Mouse (Mus musculus): ENCODE results near the gene Lmbrd2. TPM values are rescaled to one million over a fixed set of nuclear protein-coding genes. Genes with fewer than 3 reads are reported as not detected.

Lmbrd2 gene
- total RNA-seq (2014; fragmentation: Nextera tagmentation) (10.1 and 16.1 TPM in 2 replicates), total RNA-seq (2017) (6.6 and 7.0 TPM in 2 replicates)

- peak; percentile 99 for ATAC-seq (replicated peaks; ENCODE audit: poor library complexity, severe bottlenecking)
These were observed at the start of gene Lmbrd2 for GRCm38 (mm10) chr15:9140252-9140680. Gene Lmbrd2, plus strand, starts transcription at chr15:9140550.

DNA sequence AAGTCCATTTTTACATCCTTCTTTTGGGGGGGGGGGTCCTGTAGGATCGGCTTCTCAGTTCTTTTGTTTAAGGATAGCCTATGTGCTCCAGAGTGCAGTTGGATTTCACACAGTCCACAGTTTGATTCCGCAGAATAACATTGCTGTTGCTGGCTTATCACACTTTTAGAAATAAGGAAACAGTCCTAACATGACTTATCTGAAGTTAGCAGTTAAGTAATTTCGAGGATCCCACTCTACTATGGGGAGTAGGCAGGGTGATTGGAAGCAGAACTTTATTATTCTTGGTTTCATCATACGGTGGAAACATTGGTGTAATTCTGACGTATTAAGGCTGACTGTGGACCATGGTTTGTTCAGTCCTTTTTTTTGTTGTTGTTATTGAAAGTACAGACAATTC lies 49.7 kb upstream of the Lmbrd2 start:
- ATAC-seq (replicated peaks; ENCODE audit: poor library complexity, severe bottlenecking) = no peak

DNA sequence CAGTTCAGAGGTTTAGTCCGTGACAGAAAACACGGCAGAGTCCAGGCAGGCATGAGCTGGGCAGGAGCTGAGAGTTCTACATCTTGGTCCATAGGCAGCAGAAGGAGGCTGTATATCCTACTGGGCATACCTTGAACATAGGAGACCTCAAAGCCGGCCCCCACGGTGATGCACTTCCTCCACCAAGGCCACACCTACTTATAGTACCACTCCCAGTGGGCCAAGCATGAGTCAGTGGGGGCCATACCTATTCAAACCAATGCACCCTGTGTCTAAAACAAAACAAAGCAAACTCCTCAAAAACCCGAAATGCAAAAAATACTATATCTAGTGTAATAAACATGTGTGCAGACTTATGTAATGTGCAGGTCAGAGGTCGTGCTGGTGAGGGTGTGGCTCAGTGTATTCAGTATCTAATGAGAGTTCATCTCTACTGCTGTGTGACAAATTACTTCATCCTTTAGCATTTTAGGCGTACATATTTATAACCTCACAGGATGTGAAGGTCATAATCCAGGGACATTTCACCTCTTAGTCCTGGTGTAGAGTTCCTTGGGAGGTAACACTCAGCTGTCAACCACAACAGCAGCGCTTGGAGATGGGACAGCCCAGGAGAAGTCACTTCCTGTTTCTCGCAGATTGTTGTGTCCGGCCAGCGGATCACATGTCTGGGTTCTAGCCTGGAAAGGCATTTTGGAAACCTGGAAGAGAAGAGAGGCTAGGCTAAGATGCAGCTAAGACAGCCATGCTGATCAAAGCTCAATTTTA lies 46.6 kb upstream of the Lmbrd2 start:
- peak; percentile 30; the same call in 1 of the 2 replicates for ATAC-seq (replicated peaks; ENCODE audit: poor library complexity, severe bottlenecking)

DNA sequence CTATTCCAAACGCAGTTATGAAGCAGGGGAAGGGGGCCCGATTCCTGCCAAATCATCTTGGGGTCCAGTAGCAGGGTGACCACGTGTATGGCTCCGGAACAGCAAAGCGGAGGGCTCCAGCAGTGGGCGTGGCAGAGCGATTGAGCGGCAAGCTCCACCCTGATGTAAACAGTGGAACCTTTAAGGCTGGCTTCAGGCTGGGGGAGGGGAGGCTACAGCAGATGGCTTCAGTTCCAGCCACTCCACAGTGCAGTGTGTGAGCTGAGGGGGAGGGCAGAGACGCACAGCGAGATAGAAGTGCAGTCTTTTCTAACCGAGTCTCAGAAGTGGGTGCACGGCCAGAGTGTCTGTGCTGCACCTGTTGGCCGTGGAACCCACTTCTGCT lies 46.0 kb upstream of the Lmbrd2 start:
- no peak for ATAC-seq (replicated peaks; ENCODE audit: poor library complexity, severe bottlenecking)

GRCm38 (mm10) chr15:9096865-9097264 lies 43.5 kb upstream of the Lmbrd2 start:
- no peak for ATAC-seq (replicated peaks; ENCODE audit: poor library complexity, severe bottlenecking)

GRCm38 (mm10) chr15:9100446-9101077 lies 39.8 kb upstream of the Lmbrd2 start:
- no peak for ATAC-seq (replicated peaks; ENCODE audit: poor library complexity, severe bottlenecking)

DNA sequence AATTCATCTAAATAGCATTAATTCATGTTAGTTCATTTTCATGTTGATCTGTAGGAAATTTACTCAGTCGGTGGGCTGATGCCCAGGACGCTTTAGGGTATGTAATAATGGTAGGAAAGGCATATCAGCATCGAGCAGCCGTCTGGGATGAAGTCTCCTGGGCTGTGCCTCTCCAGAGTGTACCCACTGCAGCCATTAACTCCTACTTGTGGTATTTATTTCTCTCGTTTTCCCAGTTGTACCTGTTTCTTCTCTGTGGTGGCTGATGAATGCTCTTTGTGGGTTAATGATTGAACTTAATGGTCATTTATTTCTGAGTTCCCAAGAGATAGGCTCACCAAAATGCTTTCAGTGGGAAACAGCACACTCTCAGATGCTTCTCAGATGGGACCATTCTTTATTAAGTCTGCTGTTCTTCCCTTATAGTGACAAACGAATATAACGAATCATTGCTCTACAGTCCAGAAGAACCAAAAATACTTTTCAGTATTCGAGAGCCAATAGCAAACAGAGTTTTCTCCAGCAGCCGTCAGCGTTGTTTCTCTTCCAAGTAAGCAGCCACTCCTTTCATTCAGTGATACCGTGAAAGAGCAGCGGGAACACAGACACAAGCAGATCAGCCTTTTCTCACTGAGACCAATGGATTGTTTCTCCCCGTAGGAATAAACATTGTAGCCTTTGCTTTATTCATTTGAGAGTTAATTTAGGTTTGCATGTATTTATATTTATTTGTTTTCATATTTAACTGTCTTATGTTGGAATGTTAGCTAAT lies 33.9 kb upstream of the Lmbrd2 start:
- ATAC-seq (replicated peaks; ENCODE audit: poor library complexity, severe bottlenecking) = no peak

- peak; percentile 52; the same call in 1 of the 2 replicates for ATAC-seq (replicated peaks; ENCODE audit: poor library complexity, severe bottlenecking)
These were observed 29.6 kb upstream of the Lmbrd2 start for GRCm38 (mm10) chr15:9110526-9111347.

DNA sequence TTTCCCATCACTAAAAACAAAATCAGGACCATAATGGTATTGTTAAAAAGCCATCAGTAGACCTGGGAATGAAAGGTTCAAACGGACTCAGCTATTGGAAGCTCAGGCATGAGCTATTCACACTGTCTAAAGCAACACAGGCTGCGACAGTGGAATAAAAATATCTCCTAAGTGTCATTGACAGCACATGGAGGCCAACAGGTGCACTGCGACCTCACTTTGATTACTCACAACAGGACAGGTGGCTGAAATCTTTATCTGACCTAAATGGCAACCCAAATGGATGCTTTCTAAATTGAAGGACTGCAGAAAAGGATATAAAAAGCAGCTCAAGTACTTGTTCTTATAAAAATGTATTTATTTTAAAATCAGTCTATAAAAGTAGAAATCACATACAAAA lies 28.7 kb upstream of the Lmbrd2 start:
- no peak for ATAC-seq (replicated peaks; ENCODE audit: poor library complexity, severe bottlenecking)

DNA sequence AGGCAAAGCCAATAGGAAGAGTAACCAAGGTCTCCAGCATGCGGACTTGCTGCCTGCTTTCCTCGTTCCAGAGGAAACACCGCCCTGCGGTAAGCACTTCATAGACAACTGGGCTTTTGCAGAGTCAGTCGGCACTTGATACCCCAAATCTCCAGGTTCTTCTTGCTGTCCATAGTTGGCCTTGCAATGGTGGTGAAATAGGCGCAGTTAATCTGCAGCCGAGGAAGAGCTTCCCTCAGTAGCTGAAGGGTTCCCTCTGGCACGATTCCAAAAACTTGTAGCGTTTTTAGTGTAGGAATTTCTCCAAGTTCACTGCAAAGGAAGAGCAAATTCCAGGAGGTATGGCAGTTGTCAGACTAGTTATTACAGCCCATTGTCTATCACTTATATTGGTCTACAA lies 26.8 kb upstream of the Lmbrd2 start:
- ATAC-seq (replicated peaks; ENCODE audit: poor library complexity, severe bottlenecking) = no peak

DNA sequence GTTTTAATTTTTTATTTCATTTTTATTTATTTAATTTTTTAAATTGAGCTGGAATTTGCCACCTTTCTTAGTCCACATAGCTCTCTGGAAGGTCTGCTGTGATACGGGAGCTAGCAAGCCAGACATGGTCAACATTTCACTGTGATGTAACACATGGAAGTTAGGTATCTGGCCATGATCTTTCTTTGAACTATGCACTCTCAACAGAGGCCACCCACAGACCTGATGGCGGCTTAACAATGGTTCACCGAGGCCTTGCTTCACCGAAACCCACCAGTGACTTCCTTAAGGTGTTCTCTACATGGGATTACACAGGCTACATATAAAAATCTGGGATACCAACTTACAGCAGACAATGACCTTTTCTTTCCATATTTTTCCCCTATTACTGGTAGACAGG lies 26.2 kb upstream of the Lmbrd2 start:
- ATAC-seq (replicated peaks; ENCODE audit: poor library complexity, severe bottlenecking) = no peak

GRCm38 (mm10) chr15:9114599-9114998 lies 25.8 kb upstream of the Lmbrd2 start:
- ATAC-seq (replicated peaks; ENCODE audit: poor library complexity, severe bottlenecking) = no peak

DNA sequence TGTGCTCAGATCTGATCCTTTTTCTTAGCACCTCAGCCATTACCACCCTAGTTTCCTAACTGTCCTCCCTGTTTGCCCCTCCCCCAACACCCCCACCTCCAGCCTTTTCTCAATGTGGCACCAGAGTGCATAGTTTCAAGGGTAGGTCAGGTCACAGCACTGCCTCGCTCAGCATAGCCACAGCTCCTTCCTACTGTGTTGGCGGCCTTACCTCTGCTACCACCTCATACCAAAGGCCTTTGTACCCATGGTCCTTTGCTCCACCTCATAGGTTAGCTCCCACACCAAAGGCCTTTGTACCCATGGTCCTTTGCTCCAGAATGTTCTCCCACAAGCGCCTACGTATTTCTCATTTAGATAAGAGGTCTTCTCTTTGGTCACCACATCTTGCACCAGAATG lies 21.5 kb upstream of the Lmbrd2 start:
- no peak for ATAC-seq (replicated peaks; ENCODE audit: poor library complexity, severe bottlenecking)

DNA sequence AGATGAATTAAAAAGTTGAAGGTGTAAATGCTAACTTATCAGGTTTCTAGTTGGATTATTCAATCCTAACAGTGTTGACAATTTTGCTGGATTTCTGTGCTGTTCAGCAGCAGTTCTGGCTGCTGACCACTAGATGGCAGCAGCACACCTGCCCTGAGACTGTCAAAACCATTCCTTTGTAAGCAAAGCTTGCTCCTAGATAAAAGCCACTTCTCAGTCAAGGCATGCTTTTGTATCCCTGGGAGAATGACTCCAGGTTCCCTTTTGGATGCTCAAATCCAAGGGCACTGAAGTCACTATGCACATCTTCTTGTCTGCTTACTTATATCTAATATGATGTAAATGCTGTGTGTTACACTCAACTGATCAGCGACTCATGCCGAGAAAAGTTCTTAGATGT lies 20.3 kb upstream of the Lmbrd2 start:
- peak; percentile 77 for ATAC-seq (replicated peaks; ENCODE audit: poor library complexity, severe bottlenecking)

- peak; percentile 65 for ATAC-seq (replicated peaks; ENCODE audit: poor library complexity, severe bottlenecking)
These were observed 17.4 kb upstream of the Lmbrd2 start for GRCm38 (mm10) chr15:9122989-9123388.

- no peak for ATAC-seq (replicated peaks; ENCODE audit: poor library complexity, severe bottlenecking)
These were observed 15.5 kb upstream of the Lmbrd2 start for GRCm38 (mm10) chr15:9124856-9125255.

GRCm38 (mm10) chr15:9127051-9127791 lies 13.1 kb upstream of the Lmbrd2 start:
- no peak for ATAC-seq (replicated peaks; ENCODE audit: poor library complexity, severe bottlenecking)

- peak; percentile 22; the same call in 1 of the 2 replicates for ATAC-seq (replicated peaks; ENCODE audit: poor library complexity, severe bottlenecking)
These were observed 9.4 kb upstream of the Lmbrd2 start for GRCm38 (mm10) chr15:9130772-9131498.

GRCm38 (mm10) chr15:9131499-9131888 lies 8.9 kb upstream of the Lmbrd2 start:
- peak; percentile 95 for ATAC-seq (replicated peaks; ENCODE audit: poor library complexity, severe bottlenecking)
